Mouse (Mus musculus): ENCODE results near the gene 1700102P08Rik. TPM values are rescaled to one million over a fixed set of nuclear protein-coding genes. Genes with fewer than 3 reads are reported as not detected.
A peak's percentile ranks its signal among the peaks of the same experiment; 100 is the strongest.

Gene 1700102P08Rik
- polyA plus RNA-seq, 1 experiment: not detected

DNA sequence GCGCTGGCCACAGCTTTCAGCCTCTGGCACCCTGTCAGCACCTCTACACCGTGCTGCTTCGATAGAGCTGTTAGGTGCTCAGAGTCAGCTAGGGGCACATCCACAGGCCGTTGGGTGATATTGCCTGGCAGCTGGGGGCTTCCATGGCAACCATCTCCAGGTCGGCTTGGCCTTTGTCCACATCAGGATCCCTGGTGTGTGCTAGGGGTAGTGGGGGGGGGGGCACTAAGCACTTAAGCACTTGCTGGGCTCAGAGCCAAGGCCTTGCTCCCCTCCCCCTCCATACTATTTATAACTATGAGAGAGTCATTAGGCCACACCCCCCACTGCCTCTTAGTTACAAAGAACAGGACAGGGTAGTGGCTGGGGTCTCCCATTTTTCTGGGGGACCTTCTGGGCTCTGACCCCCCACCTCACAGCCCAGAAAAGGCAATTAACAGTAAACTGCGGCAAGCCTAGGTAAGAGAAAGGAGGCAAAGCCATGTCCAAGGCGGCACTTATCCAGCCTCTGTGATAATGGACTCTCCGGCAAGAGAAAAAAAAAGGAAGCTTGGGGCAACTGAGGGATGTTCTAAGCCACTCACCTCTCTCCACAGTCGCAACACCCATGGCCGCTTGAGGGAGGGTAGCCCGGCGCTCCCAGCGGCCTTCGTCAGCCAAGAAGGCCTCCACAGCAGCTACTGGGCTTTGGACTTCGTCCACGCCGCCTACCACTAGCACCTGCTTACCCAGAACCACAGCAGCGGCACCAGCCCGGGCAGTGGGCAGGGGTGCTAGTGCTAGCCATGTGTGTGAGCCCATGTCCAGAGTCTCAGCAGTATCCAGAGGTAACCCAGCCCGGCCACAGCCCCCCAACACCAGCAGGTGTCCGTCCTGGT lies 57.9 kb downstream of the 1700102P08Rik start:
- peaks cover 3% of the 10 kb centered on the region for H3K4me1 ChIP-seq (ENCODE audit: control insufficient read depth, insufficient read depth, low read length)
- TF ChIP-seq POLR2A (IDR thresholded peaks at IDR 0.05; ENCODE audit: borderline replicate concordance, control insufficient read depth, low read depth, low read length) (no peak), CTCF (IDR thresholded peaks at IDR 0.05; ENCODE audit: control insufficient read depth, insufficient read depth, low read length) (no peak)
- WGBS: 59% methylated on average over 21 of the region's 21 CpGs
- H3K4me3 ChIP-seq (replicated peaks; ENCODE audit: control insufficient read depth, low read depth, low read length): no peak overlapping the region
- peak overlapping the region; percentile 1; the same call in 1 of the 2 replicates for H3K27ac ChIP-seq (ENCODE audit: control insufficient read depth, insufficient read depth, low read depth, low read length, poor library complexity)

DNA sequence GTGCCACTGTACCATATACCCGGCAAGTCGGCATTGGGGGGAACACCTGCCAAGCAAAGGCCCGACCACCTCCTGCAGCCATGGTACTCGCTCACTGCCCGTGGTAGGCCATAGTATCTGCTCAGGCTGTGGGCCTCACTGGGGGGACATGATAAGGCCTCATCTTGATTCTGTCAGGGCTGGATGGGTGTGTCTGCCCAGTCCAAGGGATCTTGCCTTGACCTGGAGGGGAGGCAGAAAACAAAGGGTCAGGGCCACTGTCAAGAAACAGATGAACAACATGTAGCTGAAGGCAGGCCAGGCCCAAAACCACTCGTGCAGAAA lies 58.5 kb downstream of the 1700102P08Rik start:
- 68% methylated on average over 6 of the region's 6 CpGs for WGBS
- Histone ChIP-seq H3K4me3 (replicated peaks; ENCODE audit: control insufficient read depth, low read depth, low read length) (no peak overlapping the region), H3K4me1 (ENCODE audit: control insufficient read depth, insufficient read depth, low read length) (no peaks in the 10 kb centered on the region), H3K27ac (ENCODE audit: control insufficient read depth, insufficient read depth, low read depth, low read length, poor library complexity) (peak overlapping the region; percentile 1; the same call in 1 of the 2 replicates)
- TF ChIP-seq CTCF (IDR thresholded peaks at IDR 0.05; ENCODE audit: control insufficient read depth, insufficient read depth, low read length) (no peak), POLR2A (IDR thresholded peaks at IDR 0.05; ENCODE audit: borderline replicate concordance, control insufficient read depth, low read depth, low read length) (no peak)

DNA sequence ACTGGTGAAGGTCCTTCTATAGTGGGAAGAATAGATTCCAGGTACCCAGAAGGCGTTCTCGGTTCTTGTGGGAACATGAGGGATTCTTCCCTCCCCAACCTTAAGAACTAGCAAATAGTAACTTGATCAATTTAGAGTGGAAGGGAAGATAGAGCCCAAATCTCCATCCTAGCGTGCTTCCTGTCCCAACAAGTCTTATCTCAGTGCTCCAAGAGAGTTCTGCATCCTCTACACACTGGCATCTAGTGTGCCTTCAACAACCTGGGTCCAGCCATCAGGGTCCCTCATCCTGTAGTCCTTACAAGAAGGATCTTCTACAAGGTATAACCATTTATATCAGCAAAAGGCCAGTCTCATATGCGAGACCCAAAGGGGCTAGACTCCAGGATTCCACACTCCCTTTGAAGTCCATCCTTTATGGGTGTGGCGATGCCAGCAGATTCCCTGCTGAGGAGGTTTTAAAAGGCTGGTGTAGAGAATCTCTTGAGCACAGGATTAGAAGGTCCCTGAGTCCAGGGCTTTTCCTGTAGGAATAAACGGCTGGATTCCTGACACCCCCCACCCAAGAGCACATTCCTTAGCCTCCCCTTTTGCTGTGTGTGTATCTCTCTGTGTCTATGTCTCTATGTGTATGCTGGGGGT lies 59.0 kb downstream of the 1700102P08Rik start:
- 64% methylated on average over 6 of the region's 6 CpGs for WGBS
- TF ChIP-seq CTCF (IDR thresholded peaks at IDR 0.05; ENCODE audit: control insufficient read depth, insufficient read depth, low read length) (no peak), POLR2A (IDR thresholded peaks at IDR 0.05; ENCODE audit: borderline replicate concordance, control insufficient read depth, low read depth, low read length) (no peak)
- no peak overlapping the region for H3K27ac ChIP-seq (ENCODE audit: control insufficient read depth, insufficient read depth, low read depth, low read length, poor library complexity)
- no peak overlapping the region for H3K4me3 ChIP-seq (replicated peaks; ENCODE audit: control insufficient read depth, low read depth, low read length)
- H3K4me1 ChIP-seq (ENCODE audit: control insufficient read depth, insufficient read depth, low read length): no peaks in the 10 kb centered on the region

DNA sequence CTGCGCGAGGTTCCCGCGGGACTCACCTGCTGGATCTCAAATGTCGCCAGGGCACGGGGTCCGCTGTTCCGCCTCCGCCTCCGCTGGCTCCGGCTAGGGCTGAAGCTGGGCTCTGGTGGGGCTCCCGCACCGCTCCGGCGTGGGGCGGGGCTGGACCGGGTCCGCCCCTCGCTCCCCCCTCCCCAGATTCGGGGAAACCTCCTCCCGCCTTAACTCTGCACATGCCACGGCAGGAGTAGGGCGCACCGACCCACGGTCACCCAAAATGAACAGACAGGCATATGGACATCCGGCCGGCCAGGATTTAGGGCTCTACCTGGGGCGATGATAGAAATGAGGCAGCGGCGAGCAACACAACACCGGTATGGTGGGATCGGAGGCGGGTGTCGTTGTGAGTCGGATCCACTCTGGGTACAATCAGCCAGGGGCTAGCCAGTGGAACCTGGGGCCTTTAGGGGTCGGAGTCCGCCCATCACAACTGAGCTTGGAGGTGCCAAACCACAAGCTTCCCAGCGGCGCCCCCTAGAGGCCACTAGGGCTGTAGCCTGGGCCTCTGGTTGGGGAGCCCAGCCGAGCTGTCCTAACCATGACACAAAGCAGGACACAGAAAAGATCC lies 59.8 kb downstream of the 1700102P08Rik start:
- TF ChIP-seq POLR2A (IDR thresholded peaks at IDR 0.05; ENCODE audit: borderline replicate concordance, control insufficient read depth, low read depth, low read length) (no peak), CTCF (IDR thresholded peaks at IDR 0.05; ENCODE audit: control insufficient read depth, insufficient read depth, low read length) (peak; percentile 74)
- Histone ChIP-seq H3K27ac (ENCODE audit: control insufficient read depth, insufficient read depth, low read depth, low read length, poor library complexity) (no peak overlapping the region; the same call in 1 of the 2 replicates), H3K4me3 (replicated peaks; ENCODE audit: control insufficient read depth, low read depth, low read length) (peak overlapping the region; percentile 77), H3K4me1 (ENCODE audit: control insufficient read depth, insufficient read depth, low read length) (no peaks in the 10 kb centered on the region)
- 2% methylated on average over 40 of the region's 40 CpGs for WGBS

DNA sequence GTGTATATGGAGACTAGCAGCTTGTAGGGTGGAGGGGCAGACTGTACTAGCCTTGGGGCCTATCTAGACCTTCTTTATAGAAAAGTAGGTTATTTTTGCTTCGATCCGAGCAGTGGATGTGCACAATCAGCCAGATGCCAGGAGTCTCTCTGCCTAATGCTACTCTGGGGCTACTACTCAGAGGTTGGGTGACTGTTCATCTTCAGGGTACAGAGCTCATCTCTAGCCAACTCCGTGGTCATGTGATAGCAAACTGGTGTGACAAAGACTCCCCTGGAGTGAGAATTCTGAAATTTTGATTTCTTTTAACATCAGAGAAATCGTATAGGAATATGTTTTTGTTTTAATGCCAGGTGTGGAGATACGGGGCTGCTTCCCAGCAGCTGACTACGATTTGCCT lies 60.3 kb downstream of the 1700102P08Rik start:
- Histone ChIP-seq H3K27ac (ENCODE audit: control insufficient read depth, insufficient read depth, low read depth, low read length, poor library complexity) (no peak overlapping the region), H3K4me3 (replicated peaks; ENCODE audit: control insufficient read depth, low read depth, low read length) (no peak overlapping the region), H3K4me1 (ENCODE audit: control insufficient read depth, insufficient read depth, low read length) (no peaks in the 10 kb centered on the region)
- 55% methylated on average over 6 of the region's 6 CpGs for WGBS
- TF ChIP-seq POLR2A (IDR thresholded peaks at IDR 0.05; ENCODE audit: borderline replicate concordance, control insufficient read depth, low read depth, low read length) (no peak), CTCF (IDR thresholded peaks at IDR 0.05; ENCODE audit: control insufficient read depth, insufficient read depth, low read length) (no peak)

DNA sequence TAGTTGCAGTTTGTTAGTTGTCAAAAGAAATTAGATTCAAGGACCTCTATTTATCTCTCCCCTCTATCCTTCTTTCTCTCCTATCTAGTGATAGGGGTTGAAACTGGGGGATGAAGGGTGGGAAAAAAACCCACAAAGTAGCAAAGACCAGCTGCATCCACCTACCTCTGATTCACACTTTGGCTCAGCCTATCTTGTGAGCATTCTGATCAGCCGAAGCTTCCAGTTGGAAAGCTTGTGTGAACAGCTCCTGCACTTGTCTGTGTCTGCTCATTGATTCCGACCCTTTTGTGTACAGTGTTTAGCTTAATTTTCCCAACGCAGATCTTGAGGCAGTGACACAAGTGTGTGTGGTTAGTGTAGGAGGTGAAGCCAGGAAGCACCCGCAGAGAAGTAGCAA lies 60.9 kb downstream of the 1700102P08Rik start:
- Histone ChIP-seq H3K27ac (ENCODE audit: control insufficient read depth, insufficient read depth, low read depth, low read length, poor library complexity) (no peak overlapping the region), H3K4me1 (ENCODE audit: control insufficient read depth, insufficient read depth, low read length) (no peaks in the 10 kb centered on the region), H3K4me3 (replicated peaks; ENCODE audit: control insufficient read depth, low read depth, low read length) (no peak overlapping the region)
- 41% methylated on average over 4 of the region's 4 CpGs for WGBS
- TF ChIP-seq POLR2A (IDR thresholded peaks at IDR 0.05; ENCODE audit: borderline replicate concordance, control insufficient read depth, low read depth, low read length) (no peak), CTCF (IDR thresholded peaks at IDR 0.05; ENCODE audit: control insufficient read depth, insufficient read depth, low read length) (no peak)

DNA sequence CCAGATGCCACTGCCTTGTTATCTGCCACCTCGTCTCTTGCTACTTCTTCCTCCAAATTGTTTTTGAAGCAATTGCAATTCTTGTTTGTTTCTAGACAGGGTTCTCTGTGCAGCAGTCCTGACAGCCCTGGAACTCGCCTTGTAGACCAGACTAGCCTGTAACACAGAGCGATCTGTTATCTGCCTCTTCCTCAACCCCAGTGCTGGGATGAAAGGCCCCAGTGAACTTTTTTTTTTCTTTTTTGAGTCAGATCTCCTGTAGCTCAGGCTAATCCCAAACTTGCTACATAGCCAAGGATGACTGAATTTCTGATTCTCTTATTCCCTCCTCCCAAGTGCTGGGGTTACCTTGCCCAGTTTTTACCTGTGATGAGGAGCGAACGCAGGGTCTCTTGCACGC lies 61.8 kb downstream of the 1700102P08Rik start:
- TF ChIP-seq POLR2A (IDR thresholded peaks at IDR 0.05; ENCODE audit: borderline replicate concordance, control insufficient read depth, low read depth, low read length) (no peak), CTCF (IDR thresholded peaks at IDR 0.05; ENCODE audit: control insufficient read depth, insufficient read depth, low read length) (no peak)
- Histone ChIP-seq H3K27ac (ENCODE audit: control insufficient read depth, insufficient read depth, low read depth, low read length, poor library complexity) (no peak overlapping the region), H3K4me1 (ENCODE audit: control insufficient read depth, insufficient read depth, low read length) (no peaks in the 10 kb centered on the region), H3K4me3 (replicated peaks; ENCODE audit: control insufficient read depth, low read depth, low read length) (no peak overlapping the region)
- WGBS: 79% methylated on average over 6 of the region's 6 CpGs

All from bone marrow, adult 2 months (tissue).